Mouse (Mus musculus): ENCODE measurements around the gene Cuta. TPM values are rescaled to one million over a fixed set of nuclear protein-coding genes. Genes with fewer than 3 reads are reported as not detected.

The Cuta gene
- polyA plus RNA-seq, 1 experiment, result 166 TPM

DNA sequence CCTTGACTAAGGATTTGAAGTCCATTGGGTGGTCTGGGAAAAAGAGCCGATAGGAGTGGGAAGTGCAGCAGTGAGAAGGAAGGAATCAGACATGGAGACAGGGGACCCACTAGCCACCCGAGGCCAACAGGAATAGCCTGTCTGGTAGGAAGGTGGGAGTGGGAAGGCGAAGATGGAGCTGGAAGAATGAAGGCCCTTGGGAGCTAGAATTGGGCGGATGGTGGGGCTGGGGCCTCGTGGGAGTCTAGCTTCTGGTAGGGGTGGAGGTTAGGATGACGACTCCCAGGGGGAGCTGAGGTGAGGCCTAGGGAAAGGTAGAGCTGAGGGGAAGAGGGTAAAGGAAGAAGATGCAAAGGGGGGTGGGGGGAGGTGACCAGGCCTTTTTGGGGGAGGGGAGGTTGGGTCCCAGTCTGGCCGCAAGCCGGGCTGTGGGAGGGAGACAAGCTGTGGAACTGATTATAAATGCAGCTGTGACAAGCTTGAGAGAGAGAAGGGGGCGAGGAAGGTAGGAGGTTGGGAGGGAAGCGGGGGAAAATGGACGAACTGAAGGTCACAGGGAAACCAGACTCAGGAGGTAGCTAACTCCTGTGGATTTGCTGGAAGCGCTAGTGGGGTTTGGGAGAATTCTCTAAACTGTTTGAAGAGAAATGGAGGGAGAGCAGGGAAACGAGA is 6.6 kb upstream of the Cuta start:
- H3K4me3 ChIP-seq (ENCODE audit: insufficient read depth, poor library complexity, severe bottlenecking), result no peak overlapping the region
- H3K79me2 ChIP-seq (ENCODE audit: control insufficient read depth, insufficient read depth), result no peaks in the 10 kb centered on the region
- no peak for TF ChIP-seq CEBPB (IDR thresholded peaks at IDR 0.05; ENCODE audit: low read depth)
- TF ChIP-seq MYOG (IDR thresholded peaks at IDR 0.05; ENCODE audit: control insufficient read depth, extremely low read depth, insufficient read length), result no peak
- TF ChIP-seq FOSL1 (IDR thresholded peaks at IDR 0.05; ENCODE audit: insufficient read depth, low read length, poor library complexity, severe bottlenecking), result no peak
- TF ChIP-seq MYOD1 (IDR thresholded peaks at IDR 0.05; ENCODE audit: control insufficient read depth, insufficient read length, low read depth), result no peak
- no peak for TF ChIP-seq CTCF (IDR thresholded peaks at IDR 0.05; ENCODE audit: control insufficient read depth, insufficient read depth, insufficient read length)
- TF ChIP-seq USF1 (IDR thresholded peaks at IDR 0.05; ENCODE audit: low read depth), result no peak
- TF ChIP-seq MAX (IDR thresholded peaks at IDR 0.05), result no peak
- H3K36me3 ChIP-seq (ENCODE audit: control insufficient read depth, insufficient read depth), result no peaks in the 10 kb centered on the region
- H3K27me3 ChIP-seq (ENCODE audit: control insufficient read depth, insufficient read depth, insufficient read length), result no peaks in the 10 kb centered on the region
- H3ac ChIP-seq (ENCODE audit: control insufficient read depth, insufficient read length, low read depth), result no peak overlapping the region
- H3K79me3 ChIP-seq (ENCODE audit: low read depth), result no peaks in the 10 kb centered on the region

DNA sequence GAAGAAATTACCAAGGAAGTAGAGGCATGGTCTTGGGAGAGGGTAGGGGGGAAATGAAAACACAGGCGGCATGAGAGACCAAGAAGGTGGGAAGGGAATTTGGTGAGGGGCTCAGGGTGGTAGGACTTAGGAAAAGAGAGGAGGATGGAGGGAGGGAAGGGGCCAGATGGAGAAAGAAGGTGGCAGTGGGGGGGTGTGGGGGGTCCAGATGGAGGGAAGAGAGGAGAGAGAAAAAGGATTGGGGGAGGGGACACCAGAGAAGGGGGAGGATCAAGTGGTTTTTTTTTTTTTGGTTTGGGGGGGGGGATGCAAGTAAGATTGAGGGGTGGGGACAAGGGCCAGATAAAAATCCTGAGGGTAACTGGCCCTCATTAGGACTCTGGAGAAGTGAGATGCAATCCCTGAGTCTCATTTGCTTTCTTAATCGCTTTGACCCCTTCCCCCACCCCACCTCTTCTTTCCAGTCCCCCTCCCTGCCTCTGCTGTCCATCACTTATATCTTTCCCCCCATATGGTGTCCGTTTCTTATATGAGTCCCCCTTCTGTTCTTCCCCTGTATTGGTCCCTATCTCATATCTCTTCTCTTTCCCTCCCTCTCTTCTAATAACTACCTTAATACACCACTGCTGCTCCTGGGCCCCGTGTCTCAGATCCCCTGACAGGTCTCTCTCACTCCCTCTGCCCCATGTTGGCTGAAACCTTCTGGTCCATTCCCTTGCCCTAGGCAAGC is 2.6 kb upstream of the Cuta start:
- Histone ChIP-seq H3ac (ENCODE audit: control insufficient read depth, insufficient read length, low read depth) (no peak overlapping the region), H3K4me3 (ENCODE audit: insufficient read depth, poor library complexity, severe bottlenecking) (no peak overlapping the region), H3K79me2 (ENCODE audit: control insufficient read depth, insufficient read depth) (peaks cover 19% of the 10 kb centered on the region), H3K79me3 (ENCODE audit: low read depth) (peaks cover 11% of the 10 kb centered on the region), H3K27me3 (ENCODE audit: control insufficient read depth, insufficient read depth, insufficient read length) (no peaks in the 10 kb centered on the region), H3K36me3 (ENCODE audit: control insufficient read depth, insufficient read depth) (peaks cover 3% of the 10 kb centered on the region)
- TF ChIP-seq MAX (IDR thresholded peaks at IDR 0.05), result no peak
- TF ChIP-seq CTCF (IDR thresholded peaks at IDR 0.05; ENCODE audit: control insufficient read depth, insufficient read depth, insufficient read length), result no peak
- TF ChIP-seq USF1 (IDR thresholded peaks at IDR 0.05; ENCODE audit: low read depth), result no peak
- TF ChIP-seq MYOG (IDR thresholded peaks at IDR 0.05; ENCODE audit: control insufficient read depth, extremely low read depth, insufficient read length), result no peak
- TF ChIP-seq MYOD1 (IDR thresholded peaks at IDR 0.05; ENCODE audit: control insufficient read depth, insufficient read length, low read depth), result no peak
- no peak for TF ChIP-seq FOSL1 (IDR thresholded peaks at IDR 0.05; ENCODE audit: insufficient read depth, low read length, poor library complexity, severe bottlenecking)
- TF ChIP-seq CEBPB (IDR thresholded peaks at IDR 0.05; ENCODE audit: low read depth), result no peak

- Histone ChIP-seq H3K27me3 (ENCODE audit: control insufficient read depth, insufficient read depth, insufficient read length) (no peaks in the 10 kb centered on the region), H3K79me2 (ENCODE audit: control insufficient read depth, insufficient read depth) (peaks cover 23% of the 10 kb centered on the region), H3ac (ENCODE audit: control insufficient read depth, insufficient read length, low read depth) (peak within 1 kb of the TSS; percentile 57), H3K4me3 (ENCODE audit: insufficient read depth, poor library complexity, severe bottlenecking) (peak within 1 kb of the TSS; percentile 34), H3K79me3 (ENCODE audit: low read depth) (peaks cover 11% of the 10 kb centered on the region), H3K36me3 (ENCODE audit: control insufficient read depth, insufficient read depth) (peaks cover 7% of the 10 kb centered on the region)
- TF ChIP-seq USF1 (IDR thresholded peaks at IDR 0.05; ENCODE audit: low read depth) (no peak), CTCF (IDR thresholded peaks at IDR 0.05; ENCODE audit: control insufficient read depth, insufficient read depth, insufficient read length) (no peak), MYOG (IDR thresholded peaks at IDR 0.05; ENCODE audit: control insufficient read depth, extremely low read depth, insufficient read length) (no peak), CEBPB (IDR thresholded peaks at IDR 0.05; ENCODE audit: low read depth) (no peak), MAX (IDR thresholded peaks at IDR 0.05) (no peak), FOSL1 (IDR thresholded peaks at IDR 0.05; ENCODE audit: insufficient read depth, low read length, poor library complexity, severe bottlenecking) (no peak), MYOD1 (IDR thresholded peaks at IDR 0.05; ENCODE audit: control insufficient read depth, insufficient read length, low read depth) (no peak)
Observed at GRCm38 (mm10) chr17:26941031-26941789, 1.8 kb upstream of the Cuta start, which contains the start of gene Syngap1. TSS of gene Syngap1 (plus strand) at chr17:26941253.

- Histone ChIP-seq H3K27me3 (ENCODE audit: control insufficient read depth, insufficient read depth, insufficient read length) (no peaks in the 10 kb centered on the region), H3K36me3 (ENCODE audit: control insufficient read depth, insufficient read depth) (peaks cover 16% of the 10 kb centered on the region), H3K79me3 (ENCODE audit: low read depth) (peaks cover 11% of the 10 kb centered on the region), H3K79me2 (ENCODE audit: control insufficient read depth, insufficient read depth) (peaks cover 23% of the 10 kb centered on the region), H3ac (ENCODE audit: control insufficient read depth, insufficient read length, low read depth) (peak overlapping the region; percentile 57), H3K4me3 (ENCODE audit: insufficient read depth, poor library complexity, severe bottlenecking) (peak overlapping the region; percentile 34)
- TF ChIP-seq MAX (IDR thresholded peaks at IDR 0.05) (no peak), MYOD1 (IDR thresholded peaks at IDR 0.05; ENCODE audit: control insufficient read depth, insufficient read length, low read depth) (no peak), CEBPB (IDR thresholded peaks at IDR 0.05; ENCODE audit: low read depth) (no peak), MYOG (IDR thresholded peaks at IDR 0.05; ENCODE audit: control insufficient read depth, extremely low read depth, insufficient read length) (no peak), FOSL1 (IDR thresholded peaks at IDR 0.05; ENCODE audit: insufficient read depth, low read length, poor library complexity, severe bottlenecking) (no peak), USF1 (IDR thresholded peaks at IDR 0.05; ENCODE audit: low read depth) (no peak), CTCF (IDR thresholded peaks at IDR 0.05; ENCODE audit: control insufficient read depth, insufficient read depth, insufficient read length) (no peak)
Observed at GRCm38 (mm10) chr17:26939973-26940300, 568 bp upstream of the Cuta start.

DNA sequence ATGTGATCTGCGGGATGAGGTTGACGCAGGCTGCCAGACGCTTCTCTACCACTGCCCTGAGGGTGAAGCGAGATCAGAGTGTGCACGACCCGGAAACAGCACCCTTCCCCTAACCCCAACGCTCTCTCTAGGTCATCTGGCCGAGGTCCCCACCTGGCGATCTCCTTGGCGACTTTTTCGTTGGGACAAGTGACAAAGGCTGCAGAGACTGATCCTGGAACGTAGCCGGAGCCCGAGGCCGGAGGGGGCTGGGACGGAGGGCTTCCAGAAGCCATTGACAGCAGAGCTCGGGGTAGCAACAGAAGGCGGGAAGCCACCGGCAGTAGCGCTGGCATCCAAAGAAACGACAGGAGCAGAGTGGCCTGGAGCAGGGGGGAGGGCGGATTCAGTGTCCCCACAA is 638 bp downstream of the Cuta start:
- Histone ChIP-seq H3ac (ENCODE audit: control insufficient read depth, insufficient read length, low read depth) (peak overlapping the region; percentile 81), H3K79me3 (ENCODE audit: low read depth) (peaks cover 14% of the 10 kb centered on the region), H3K36me3 (ENCODE audit: control insufficient read depth, insufficient read depth) (peaks cover 22% of the 10 kb centered on the region), H3K4me3 (ENCODE audit: insufficient read depth, poor library complexity, severe bottlenecking) (peak overlapping the region; percentile 68), H3K27me3 (ENCODE audit: control insufficient read depth, insufficient read depth, insufficient read length) (no peaks in the 10 kb centered on the region), H3K79me2 (ENCODE audit: control insufficient read depth, insufficient read depth) (peaks cover 25% of the 10 kb centered on the region)
- TF ChIP-seq MAX (IDR thresholded peaks at IDR 0.05) (no peak), MYOG (IDR thresholded peaks at IDR 0.05; ENCODE audit: control insufficient read depth, extremely low read depth, insufficient read length) (no peak), CEBPB (IDR thresholded peaks at IDR 0.05; ENCODE audit: low read depth) (no peak), USF1 (IDR thresholded peaks at IDR 0.05; ENCODE audit: low read depth) (no peak), MYOD1 (IDR thresholded peaks at IDR 0.05; ENCODE audit: control insufficient read depth, insufficient read length, low read depth) (no peak), CTCF (IDR thresholded peaks at IDR 0.05; ENCODE audit: control insufficient read depth, insufficient read depth, insufficient read length) (no peak), FOSL1 (IDR thresholded peaks at IDR 0.05; ENCODE audit: insufficient read depth, low read length, poor library complexity, severe bottlenecking) (no peak)
